Mouse (Mus musculus) hindbrain, embryonic 11.5 days (tissue): ENCODE data around the gene Klrk1. TPM values are rescaled to one million over a fixed set of nuclear protein-coding genes. Genes with fewer than 3 reads are reported as not detected.

Experiments
- ATAC-seq: fragments of 200-750 bp; cut with Nextera tagmentation; 2 replicates; pipeline ENCODE4 v1.8.0; 2017; ENCODE audit warnings: mild to moderate bottlenecking, moderate TSS enrichment, moderate library complexity; ENCODE audit not compliant: low FRiP score
- DNase-seq: peaks from one replicate; pipeline ENCODE4 v3.0.0-alpha.2; 2015; ENCODE audit warnings: low spot score
- H3K27ac ChIP-seq: fragments of 300-500 bp; sonication (generic); 2 replicates; pipeline ENCODE4 v1.5.1; 2014; ENCODE audit warnings: mild to moderate bottlenecking, low read depth, low read length
- H3K27me3 ChIP-seq: fragments of 300-500 bp; sonication (generic); 2 replicates; pipeline ENCODE4 v1.6.1; 2014; ENCODE audit warnings: mild to moderate bottlenecking, low read length, moderate library complexity, mixed read lengths; ENCODE audit not compliant: control insufficient read depth, insufficient read depth
- H3K36me3 ChIP-seq: fragments of 300-500 bp; sonication (generic); 2 replicates; pipeline ENCODE4 v1.6.1; 2014; ENCODE audit warnings: mild to moderate bottlenecking, low read length, moderate library complexity, mixed read lengths; ENCODE audit not compliant: control insufficient read depth, insufficient read depth
- H3K4me1 ChIP-seq: fragments of 300-500 bp; sonication (generic); replicated peaks from 2 replicates; pipeline ENCODE4 v1.6.1; 2014; ENCODE audit warnings: low read length, mixed read lengths; ENCODE audit not compliant: control insufficient read depth, insufficient read depth
- H3K4me2 ChIP-seq: fragments of 300-500 bp; sonication (generic); replicated peaks from 2 replicates; pipeline ENCODE4 v1.6.1; 2014; ENCODE audit warnings: mild to moderate bottlenecking, low read depth, low read length
- H3K4me3 ChIP-seq: fragments of 300-500 bp; sonication (generic); 2 replicates; pipeline ENCODE4 v1.5.1; 2014; ENCODE audit warnings: low read depth, low read length
- H3K9ac ChIP-seq: fragments of 300-500 bp; sonication (generic); 2 replicates; pipeline ENCODE4 v1.6.1; 2014; ENCODE audit warnings: low read depth, low read length
- H3K9me3 ChIP-seq: fragments of 300-500 bp; sonication (generic); 2 replicates; pipeline ENCODE4 v1.6.1; 2016; ENCODE audit warnings: low read length; ENCODE audit not compliant: control insufficient read depth
- WGBS: fragments of 180-500 bp; shearing (Covaris S2); extraction: QIAGEN DNeasy Blood & Tissue Kit; methylation state at CpG from one replicate; pipeline ENCODE4 v1.1.7; 2014; 5-methylcytosine and 5-hydroxymethylcytosine counted together
- polyA plus RNA-seq: library from polyadenylated mRNA; unstranded; fragments of >200 nt; fragmentation: Nextera tagmentation; extraction: Ambion mirVana; gene quantifications from 2 replicates; pipeline ENCODE4 v1.2.1, GENCODE M21; 2014

Gene Klrk1
- polyA plus RNA-seq, 1 experiment from 2014 or later: 0.28 TPM

DNA sequence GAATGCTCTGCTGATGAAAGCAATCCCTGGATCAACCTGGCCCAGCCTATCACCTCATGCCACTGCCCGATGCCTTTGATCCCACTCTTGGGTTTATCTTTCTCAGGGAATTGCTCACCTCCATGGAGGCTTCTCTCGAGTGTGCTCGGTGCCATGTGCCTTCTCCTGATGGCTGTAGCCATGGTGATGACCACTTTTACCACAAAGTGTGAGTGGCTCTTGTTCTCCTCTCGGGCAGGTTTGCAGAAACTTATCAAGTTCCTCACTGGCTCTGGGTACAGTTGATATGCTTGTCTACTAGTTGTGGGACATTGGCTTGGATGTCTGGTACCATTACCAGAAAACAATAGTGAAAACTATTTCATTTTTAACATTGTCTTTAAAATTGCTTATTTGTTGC, 41.8 kb downstream of the Klrk1 start:
- H3K9ac ChIP-seq: no peak overlapping the region
- H3K27me3 ChIP-seq: no peaks in the 10 kb centered on the region
- H3K27ac ChIP-seq: no peak overlapping the region
- no peaks in the 10 kb centered on the region for H3K9me3 ChIP-seq
- no peak overlapping the region for H3K4me2 ChIP-seq
- H3K4me3 ChIP-seq: no peak overlapping the region
- no peak for DNase-seq
- no peaks in the 10 kb centered on the region for H3K36me3 ChIP-seq
- no peak for ATAC-seq
- WGBS: 89% methylated on average over 4 of the region's 4 CpGs
- no peaks in the 10 kb centered on the region for H3K4me1 ChIP-seq

GRCm38 (mm10) chr6:129581274-129581673, 42.4 kb downstream of the Klrk1 start:
- no peak for ATAC-seq
- Histone ChIP-seq H3K4me1 (no peaks in the 10 kb centered on the region), H3K27me3 (no peaks in the 10 kb centered on the region), H3K9ac (no peak overlapping the region), H3K36me3 (no peaks in the 10 kb centered on the region), H3K27ac (no peak overlapping the region), H3K9me3 (no peaks in the 10 kb centered on the region), H3K4me2 (no peak overlapping the region), H3K4me3 (no peak overlapping the region)
- DNase-seq: no peak
- 75% methylated on average over 4 of the region's 4 CpGs for WGBS

DNA sequence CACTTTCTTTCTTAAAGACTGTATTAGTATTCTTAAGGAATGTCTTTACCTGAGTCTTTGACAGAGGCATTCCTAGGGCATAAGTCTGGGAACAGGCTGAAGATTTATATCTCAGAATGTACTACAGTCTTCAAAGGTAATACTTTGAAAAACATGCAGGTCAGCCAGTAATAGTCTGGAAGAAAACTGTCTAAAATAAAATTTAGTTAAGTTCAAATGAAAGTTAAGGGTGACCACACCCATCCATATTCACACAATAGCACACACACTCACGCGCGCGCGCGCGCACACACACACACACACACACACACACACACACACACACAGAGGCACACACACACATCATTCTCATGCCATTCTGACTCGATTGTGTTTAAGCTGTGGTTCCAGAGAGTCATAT, 46.1 kb downstream of the Klrk1 start, which contains the start of gene Klre1:
Gene Klre1, plus strand, starts transcription at position 301 of the 400 bp plus-strand sequence.
- H3K4me3 ChIP-seq: no peak within 1 kb of the TSS
- H3K4me1 ChIP-seq: no peaks in the 10 kb centered on the region
- H3K27me3 ChIP-seq: no peaks in the 10 kb centered on the region
- ATAC-seq (no peak), DNase-seq (no peak)
- no peak within 1 kb of the TSS for H3K9ac ChIP-seq
- H3K4me2 ChIP-seq: no peak within 1 kb of the TSS
- 93% methylated on average over 8 of the region's 8 CpGs for WGBS
- H3K9me3 ChIP-seq: no peaks in the 10 kb centered on the region
- no peak within 1 kb of the TSS for H3K27ac ChIP-seq
- no peaks in the 10 kb centered on the region for H3K36me3 ChIP-seq

DNA sequence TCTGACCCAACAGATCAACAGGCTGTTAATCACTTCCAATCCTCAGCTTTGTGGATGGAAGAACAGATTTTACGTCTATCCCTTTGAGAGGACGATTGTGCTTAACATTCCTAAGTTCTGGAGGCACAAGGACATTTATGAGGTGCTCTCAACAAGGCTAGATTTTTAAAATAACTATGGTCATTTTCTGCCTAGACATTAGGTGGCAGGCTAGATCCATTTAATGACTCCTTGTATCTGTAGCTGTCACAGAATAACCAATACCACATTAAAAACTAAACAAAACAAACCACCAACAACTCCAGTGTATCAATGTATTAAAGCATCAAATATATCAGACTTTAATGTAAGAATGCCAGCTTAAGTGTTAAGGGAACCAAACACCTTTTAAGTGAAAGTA, 48.3 kb downstream of the Klrk1 start:
- no peak overlapping the region for H3K4me3 ChIP-seq

GRCm38 (mm10) chr6:129565257-129565656, 58.4 kb downstream of the Klrk1 start:
- H3K27me3 ChIP-seq: no peaks in the 10 kb centered on the region
- H3K36me3 ChIP-seq: no peaks in the 10 kb centered on the region
- no peaks in the 10 kb centered on the region for H3K9me3 ChIP-seq
- no peak overlapping the region for H3K4me2 ChIP-seq
- no peak overlapping the region for H3K4me3 ChIP-seq
- no peak overlapping the region for H3K27ac ChIP-seq
- WGBS: 91% methylated on average over 2 of the region's 2 CpGs
- ATAC-seq: no peak
- H3K9ac ChIP-seq: no peak overlapping the region
- no peak for DNase-seq
- no peaks in the 10 kb centered on the region for H3K4me1 ChIP-seq

More for the DNA sequence above, 48.3 kb downstream of the Klrk1 start:
- no peak overlapping the region for H3K27ac ChIP-seq
- no peaks in the 10 kb centered on the region for H3K27me3 ChIP-seq
- no peak for ATAC-seq
- H3K4me1 ChIP-seq: no peaks in the 10 kb centered on the region
- H3K36me3 ChIP-seq: no peaks in the 10 kb centered on the region
- no peak overlapping the region for H3K9ac ChIP-seq
- H3K4me2 ChIP-seq: no peak overlapping the region
- 62% methylated on average over 2 of the region's 2 CpGs for WGBS
- no peaks in the 10 kb centered on the region for H3K9me3 ChIP-seq
- no peak for DNase-seq

Other genes starting within 250 kb of the Klrk1 start
- gene Clec12b, start 238.0 kb downstream of the Klrk1 start, polyA plus RNA-seq: not detected in 2 replicates
- gene Clec1b, start 226.6 kb downstream of the Klrk1 start, polyA plus RNA-seq: 12.5 and 12.9 TPM in 2 replicates
- gene Clec9a, start 215.0 kb downstream of the Klrk1 start, polyA plus RNA-seq: 0.33 and 0.46 TPM in 2 replicates
- gene Clec1a, start 171.9 kb downstream of the Klrk1 start, polyA plus RNA-seq: 1.3 and 1.4 TPM in 2 replicates
- gene Olr1, start 116.7 kb downstream of the Klrk1 start, polyA plus RNA-seq: 0.14 TPM in 1 of 2 replicates, not detected in the other
- not detected in 2 replicates for gene Tmem52b, start 111.3 kb downstream of the Klrk1 start, polyA plus RNA-seq
- gene Gabarapl1, start 90.7 kb downstream of the Klrk1 start, polyA plus RNA-seq: 22.7 and 26.7 TPM in 2 replicates
- 0.11 TPM in 1 of 2 replicates, not detected in the other for gene Klre1, start 46.0 kb downstream of the Klrk1 start, polyA plus RNA-seq
- gene Klrd1, start 32.1 kb downstream of the Klrk1 start, polyA plus RNA-seq: not detected in 2 replicates
- not detected in 2 replicates for gene Klrc3, start 19.5 kb upstream of the Klrk1 start, polyA plus RNA-seq
- not detected in 2 replicates for gene Klrc2, start 36.8 kb upstream of the Klrk1 start, polyA plus RNA-seq
- gene Klrc1, start 55.1 kb upstream of the Klrk1 start, polyA plus RNA-seq: not detected in 2 replicates
- not detected in 2 replicates for gene Klri1, start 93.3 kb upstream of the Klrk1 start, polyA plus RNA-seq
- not detected in 2 replicates for gene Klri2, start 116.6 kb upstream of the Klrk1 start, polyA plus RNA-seq
- gene Gm156, start 160.4 kb upstream of the Klrk1 start, polyA plus RNA-seq: not detected in 2 replicates
- gene Gm17631, start 238.8 kb upstream of the Klrk1 start, polyA plus RNA-seq: not detected in 2 replicates